Comparison of ENCODE assay signal across 9 mouse cellular contexts in genomic region chr13:55420018-55420932, GRCm38 (mm10). TPM values are rescaled to one million over a fixed set of nuclear protein-coding genes. Genes with fewer than 3 reads are reported as not detected.
DNase-seq lines count a peak whose midpoint lies in the region; ATAC-seq and TF ChIP-seq lines count a peak whose summit lies in the region.
"Had no signal": no experiment of that assay in that cellular context is flagged by ENCODE, and none has a peak within 500 bp of the region (broad histone marks: within the 10 kb centered on the region; RNA-seq: fewer than 3 reads in every experiment).

No protein-coding gene starts in this region.

- intact Hi-C loops in left cerebral cortex, postnatal 36 days (cut with DNase I) = loop anchor here (5.0 kb wide), 1 partner anchor 117 kb away; the partner anchor contains the start of gene Ddx41

- H3K36me3 ChIP-seq in embryonic facial prominence, embryonic 12.5 days = no peaks in the 10 kb centered on the region
- no peaks in the 10 kb centered on the region for H3K36me3 ChIP-seq in hindbrain, embryonic 15.5 days
- H3K36me3 ChIP-seq in midbrain, embryonic 14.5 days (ENCODE audit: control insufficient read depth, insufficient read depth, low read length) = no peaks in the 10 kb centered on the region

- WGBS in embryonic facial prominence, embryonic 12.5 days = 29% methylated on average over 51 of the region's 51 CpGs
- 32% methylated on average over 51 of the region's 51 CpGs for WGBS in hindbrain, embryonic 15.5 days
- WGBS in midbrain, embryonic 14.5 days = 32% methylated on average over 51 of the region's 51 CpGs

- peaks cover 19% of the 10 kb centered on the region; the same call in 1 of the 2 replicates for H3K4me1 ChIP-seq in embryonic facial prominence, embryonic 12.5 days
- H3K4me1 ChIP-seq in hindbrain, embryonic 15.5 days (replicated peaks) = peaks cover 17% of the 10 kb centered on the region
- peaks cover 5% of the 10 kb centered on the region; the same call in 1 of the 2 replicates for H3K4me1 ChIP-seq in midbrain, embryonic 14.5 days (ENCODE audit: control insufficient read depth, insufficient read depth, low read length)

- DNase-seq in layer of hippocampus, adult 2 months (ENCODE audit: low spot score in 2 of 2) = no peak
- no peak for DNase-seq in layer of hippocampus, postnatal 14 days (ENCODE audit: low spot score in 2 of 2)
- DNase-seq in midbrain, embryonic 14.5 days = no peak
- no peak for DNase-seq in left cerebral cortex, postnatal 36 days (ENCODE audit: low spot score in 2 of 2)
- DNase-seq in Muller cell, postnatal 12 days (ENCODE audit: inconsistent ontology term) = no peak
- DNase-seq in B cell, adult 2 months = no peak

- H3K9me3 ChIP-seq in embryonic facial prominence, embryonic 12.5 days = no peaks in the 10 kb centered on the region
- no peaks in the 10 kb centered on the region for H3K9me3 ChIP-seq in hindbrain, embryonic 15.5 days
- H3K9me3 ChIP-seq in midbrain, embryonic 14.5 days (ENCODE audit: control insufficient read depth, low read length) = no peaks in the 10 kb centered on the region

- H3K4me3 ChIP-seq in layer of hippocampus, adult 2 months = peak overlapping the region; percentile 49; the same call in 1 of the 2 replicates
- peak overlapping the region; percentile 5; the same call in 1 of the 2 replicates for H3K4me3 ChIP-seq in embryonic facial prominence, embryonic 12.5 days
- no peak overlapping the region for H3K4me3 ChIP-seq in hindbrain, embryonic 15.5 days
- no peak overlapping the region for H3K4me3 ChIP-seq in midbrain, embryonic 14.5 days (replicated peaks; ENCODE audit: low read depth, low read length)

- H3K4me2 ChIP-seq in embryonic facial prominence, embryonic 12.5 days (replicated peaks) = peak overlapping the region; percentile 40
- no peak overlapping the region; the same call in 1 of the 2 replicates for H3K4me2 ChIP-seq in hindbrain, embryonic 15.5 days
- no peak overlapping the region for H3K4me2 ChIP-seq in midbrain, embryonic 14.5 days (ENCODE audit: low read length)

- H3K9ac ChIP-seq in embryonic facial prominence, embryonic 12.5 days = no peak overlapping the region
- no peak overlapping the region for H3K9ac ChIP-seq in hindbrain, embryonic 15.5 days
- 0 out of 2 replicates have a peak overlapping the region, but pooled peaks have one; percentile 16 for H3K9ac ChIP-seq in midbrain, embryonic 14.5 days (replicated peaks; ENCODE audit: low read length)

- no peak for TF ChIP-seq CTCF in layer of hippocampus, adult 2 months (conservative IDR thresholded peaks at IDR 0.05)

- no peak for ATAC-seq in embryonic facial prominence, embryonic 12.5 days (ENCODE audit: insufficient number of reproducible peaks, insufficient read depth, low FRiP score, low TSS enrichment)
- ATAC-seq in hindbrain, embryonic 15.5 days (ENCODE audit: low FRiP score, low read depth) = peak; percentile 9; the same call in 1 of the 2 replicates
- no peak for ATAC-seq in midbrain, embryonic 14.5 days (ENCODE audit: low FRiP score, low TSS enrichment)

- H3K27ac ChIP-seq in layer of hippocampus, adult 2 months = no peak overlapping the region
- no peak overlapping the region for H3K27ac ChIP-seq in embryonic facial prominence, embryonic 12.5 days
- H3K27ac ChIP-seq in hindbrain, embryonic 15.5 days (replicated peaks) = no peak overlapping the region
- H3K27ac ChIP-seq in midbrain, embryonic 14.5 days (replicated peaks; ENCODE audit: low read depth, low read length) = no peak overlapping the region

- H3K27me3 ChIP-seq in embryonic facial prominence, embryonic 12.5 days = peaks cover 50% of the 10 kb centered on the region
- peaks cover 43% of the 10 kb centered on the region for H3K27me3 ChIP-seq in hindbrain, embryonic 15.5 days
- peaks cover 32% of the 10 kb centered on the region for H3K27me3 ChIP-seq in midbrain, embryonic 14.5 days (ENCODE audit: control insufficient read depth, insufficient read depth, low read length)

RNA-seq across cellular contexts. Expression of gene Pfn3, which starts 5.2 kb away (rescaled TPM):
- total RNA-seq in layer of hippocampus, adult 2 months (2021) = not detected
- not detected for total RNA-seq in layer of hippocampus, postnatal 14 days (2021)
- not detected in 2 replicates for polyA plus RNA-seq in embryonic facial prominence, embryonic 12.5 days (2016; fragmentation: Nextera tagmentation; extraction: Ambion mirVana)
- 0.72 and 1.1 TPM in 2 replicates for polyA plus RNA-seq in hindbrain, embryonic 15.5 days (2015; fragmentation: Nextera tagmentation; extraction: Ambion mirVana)
- 0.59 TPM in 1 of 2 replicates, not detected in the other for polyA plus RNA-seq in midbrain, embryonic 14.5 days (2014; fragmentation: Nextera tagmentation; extraction: Ambion mirVana)
- total RNA-seq in left cerebral cortex, postnatal 36 days (2021) = not detected
- total RNA-seq: liver, adult 2 months had no signal
- polyA plus RNA-seq: liver, adult 2 months had no signal

RNA-seq across cellular contexts. Expression of gene F12, which starts 6.3 kb away (rescaled TPM):
- total RNA-seq in layer of hippocampus, adult 2 months (2021) = under 1 TPM; 0.44 to 0.93 TPM
- under 1 TPM; 0.32 to 0.69 TPM for total RNA-seq in layer of hippocampus, postnatal 14 days (2021)
- polyA plus RNA-seq in embryonic facial prominence, embryonic 12.5 days (2016; fragmentation: Nextera tagmentation; extraction: Ambion mirVana) = 0.08 and 0.11 TPM in 2 replicates
- 0.17 and 0.66 TPM in 2 replicates for polyA plus RNA-seq in hindbrain, embryonic 15.5 days (2015; fragmentation: Nextera tagmentation; extraction: Ambion mirVana)
- polyA plus RNA-seq in midbrain, embryonic 14.5 days (2014; fragmentation: Nextera tagmentation; extraction: Ambion mirVana) = not detected in 2 replicates
- total RNA-seq in left cerebral cortex, postnatal 36 days (2021) = under 1 TPM; 0.79 to 0.84 TPM

RNA-seq across cellular contexts. Expression of gene Slc34a1, which starts 22.3 kb away (rescaled TPM):
- total RNA-seq in layer of hippocampus, adult 2 months (2021) = under 1 TPM in 1 of 2 experiments, not detected in 1; 0.15 TPM
- not detected for total RNA-seq in layer of hippocampus, postnatal 14 days (2021)
- not detected in 2 replicates for polyA plus RNA-seq in embryonic facial prominence, embryonic 12.5 days (2016; fragmentation: Nextera tagmentation; extraction: Ambion mirVana)
- polyA plus RNA-seq in hindbrain, embryonic 15.5 days (2015; fragmentation: Nextera tagmentation; extraction: Ambion mirVana) = 0.04 and 0.17 TPM in 2 replicates
- not detected in 2 replicates for polyA plus RNA-seq in midbrain, embryonic 14.5 days (2014; fragmentation: Nextera tagmentation; extraction: Ambion mirVana)
- total RNA-seq in left cerebral cortex, postnatal 36 days (2021) = under 1 TPM; 0.48 to 0.54 TPM
- total RNA-seq: liver, adult 2 months had no signal

RNA-seq across cellular contexts. Expression of gene Grk6, which starts 24.6 kb away (rescaled TPM):
- total RNA-seq in layer of hippocampus, adult 2 months (2021) = 10 to 100 TPM; 64.8 to 65.8 TPM
- total RNA-seq in layer of hippocampus, postnatal 14 days (2021) = 10 to 100 TPM; 74.2 to 76.8 TPM
- 68.3 and 73.0 TPM in 2 replicates for polyA plus RNA-seq in embryonic facial prominence, embryonic 12.5 days (2016; fragmentation: Nextera tagmentation; extraction: Ambion mirVana)
- 38.2 and 40.7 TPM in 2 replicates for polyA plus RNA-seq in hindbrain, embryonic 15.5 days (2015; fragmentation: Nextera tagmentation; extraction: Ambion mirVana)
- polyA plus RNA-seq in midbrain, embryonic 14.5 days (2014; fragmentation: Nextera tagmentation; extraction: Ambion mirVana) = 41.8 and 44.0 TPM in 2 replicates
- total RNA-seq in left cerebral cortex, postnatal 36 days (2021) = 10 to 100 TPM; 63.4 to 65.2 TPM

RNA-seq across cellular contexts. Expression of gene Prr7, which starts 43.8 kb away (rescaled TPM):
- 10 to 100 TPM; 83.0 to 84.5 TPM for total RNA-seq in layer of hippocampus, adult 2 months (2021)
- 10 to 100 TPM; 89.9 to 92.7 TPM for total RNA-seq in layer of hippocampus, postnatal 14 days (2021)
- 1.1 and 1.3 TPM in 2 replicates for polyA plus RNA-seq in embryonic facial prominence, embryonic 12.5 days (2016; fragmentation: Nextera tagmentation; extraction: Ambion mirVana)
- polyA plus RNA-seq in hindbrain, embryonic 15.5 days (2015; fragmentation: Nextera tagmentation; extraction: Ambion mirVana) = 4.6 and 5.1 TPM in 2 replicates
- polyA plus RNA-seq in midbrain, embryonic 14.5 days (2014; fragmentation: Nextera tagmentation; extraction: Ambion mirVana) = 7.0 and 34.3 TPM in 2 replicates
- 10 to 100 TPM; 81.8 to 82.1 TPM for total RNA-seq in left cerebral cortex, postnatal 36 days (2021)
- total RNA-seq: liver, adult 2 months had no signal

Comparison
In these comparisons a context has a peak if more than half of its experiments do, and no peak if none do; other contexts are left out.
1. H3K4me3 ChIP-seq: peak in layer of hippocampus, adult 2 months (single experiment) and embryonic facial prominence, embryonic 12.5 days (single experiment); none in hindbrain, embryonic 15.5 days (single experiment) and midbrain, embryonic 14.5 days (single experiment).